Mouse (Mus musculus): ENCODE measurements around the gene Mmp14.

Mmp14 gene

GRCm38 (mm10) chr14:54471467-54471866 is 40.1 kb downstream of the Mmp14 start:
- in situ Hi-C loops (cut with MboI, MseI): no loop called here

- in situ Hi-C loops (cut with MboI, MseI): no loop called here
These were observed 41.3 kb downstream of the Mmp14 start for GRCm38 (mm10) chr14:54472671-54473070.

- in situ Hi-C loops (cut with MboI, MseI): no loop called here
These were observed 43.3 kb downstream of the Mmp14 start for GRCm38 (mm10) chr14:54474744-54475143.

- in situ Hi-C loops (cut with MboI, MseI): no loop called here
These were observed 44.8 kb downstream of the Mmp14 start, which contains the start of gene Rem2 for GRCm38 (mm10) chr14:54475941-54476844. Gene Rem2 (plus strand): TSS chr14:54476100.

GRCm38 (mm10) chr14:54477172-54477909 is 45.9 kb downstream of the Mmp14 start:
- in situ Hi-C loops (cut with MboI, MseI): no loop called here

GRCm38 (mm10) chr14:54479451-54479920 is 48.1 kb downstream of the Mmp14 start:
- in situ Hi-C loops (cut with MboI, MseI): no loop called here

GRCm38 (mm10) chr14:54480673-54481072 is 49.3 kb downstream of the Mmp14 start:
- in situ Hi-C loops (cut with MboI, MseI): no loop called here

GRCm38 (mm10) chr14:54481402-54481801 is 50.0 kb downstream of the Mmp14 start:
- in situ Hi-C loops (cut with MboI, MseI): no loop called here

GRCm38 (mm10) chr14:54482498-54482897 is 51.1 kb downstream of the Mmp14 start:
- in situ Hi-C loops (cut with MboI, MseI): no loop called here

GRCm38 (mm10) chr14:54485899-54486298 is 54.5 kb downstream of the Mmp14 start:
- in situ Hi-C loops (cut with MboI, MseI): no loop called here

GRCm38 (mm10) chr14:54487732-54488131 is 56.3 kb downstream of the Mmp14 start:
- in situ Hi-C loops (cut with MboI, MseI): no loop called here

GRCm38 (mm10) chr14:54488350-54488749 is 56.9 kb downstream of the Mmp14 start:
- in situ Hi-C loops (cut with MboI, MseI): no loop called here

GRCm38 (mm10) chr14:54492345-54493131 is 61.1 kb downstream of the Mmp14 start:
- in situ Hi-C loops (cut with MboI, MseI): no loop called here

- in situ Hi-C loops (cut with MboI, MseI): no loop called here
These were observed 61.8 kb downstream of the Mmp14 start for GRCm38 (mm10) chr14:54493236-54493635.

GRCm38 (mm10) chr14:54494234-54494633 is 62.8 kb downstream of the Mmp14 start:
- in situ Hi-C loops (cut with MboI, MseI): no loop called here

Data from T-helper 17 cell (primary cell).